Mouse (Mus musculus) kidney, postnatal 0 days (tissue): ENCODE measurements around the gene Ppp1r12c. TPM values are rescaled to one million over a fixed set of nuclear protein-coding genes. Genes with fewer than 3 reads are reported as not detected.
A peak's percentile ranks its signal among the peaks of the same experiment; 100 is the strongest.

Source experiments
- ATAC-seq: fragments of 200-750 bp; cut with Nextera tagmentation; replicated peaks from 2 replicates; pipeline ENCODE4 v1.8.0; 2017; ENCODE audit warnings: low read depth, moderate number of reproducible peaks, moderate TSS enrichment, moderate library complexity; ENCODE audit not compliant: low FRiP score
- DNase-seq: peaks from one replicate; pipeline ENCODE4 v3.0.0-alpha.2; 2016; ENCODE audit warnings: low spot score
- H3K27ac ChIP-seq: fragments of 300-500 bp; sonication (generic); 2 replicates; pipeline ENCODE4 v1.5.1; 2014; ENCODE audit warnings: mild to moderate bottlenecking
- H3K27me3 ChIP-seq: fragments of 300-500 bp; sonication (generic); 2 replicates; pipeline ENCODE4 v1.6.1; 2014; ENCODE audit warnings: low read length, mixed read lengths; ENCODE audit not compliant: insufficient read depth
- H3K36me3 ChIP-seq: fragments of 300-500 bp; sonication (generic); 2 replicates; pipeline ENCODE4 v1.6.1; 2014; ENCODE audit warnings: low read length, mixed read lengths; ENCODE audit not compliant: insufficient read depth
- H3K4me1 ChIP-seq: fragments of 300-500 bp; sonication (generic); replicated peaks from 2 replicates; pipeline ENCODE4 v1.6.1; 2014; ENCODE audit warnings: antibody characterized with exemption, low read length, mixed read lengths; ENCODE audit not compliant: insufficient read depth
- H3K4me2 ChIP-seq: fragments of 300-500 bp; sonication (generic); 2 replicates; pipeline ENCODE4 v1.6.1; 2014; ENCODE audit warnings: mild to moderate bottlenecking, low read length, moderate library complexity, mixed read lengths
- H3K4me3 ChIP-seq: fragments of 300-500 bp; sonication (generic); replicated peaks from 2 replicates; pipeline ENCODE4 v1.5.1; 2014; ENCODE audit warnings: low read depth, low read length
- H3K9ac ChIP-seq: fragments of 300-500 bp; sonication (generic); 2 replicates; pipeline ENCODE4 v1.6.1; 2014; ENCODE audit warnings: low read depth, low read length
- H3K9me3 ChIP-seq: fragments of 300-500 bp; sonication (generic); replicated peaks from 2 replicates; pipeline ENCODE4 v1.6.1; 2016; ENCODE audit warnings: low read length, inconsistent platforms, mixed read lengths
- CTCF ChIP-seq: IDR thresholded peaks from 2 replicates; pipeline ENCODE4 v1.5.1; 2016; ENCODE audit warnings: antibody characterized with exemption, low read depth, mild to moderate bottlenecking, moderate library complexity
- WGBS: fragments of 180-500 bp; shearing (Covaris S2); extraction: QIAGEN DNeasy Blood & Tissue Kit; methylation state at CpG from one replicate; pipeline ENCODE4 v1.1.7; 2014; 5-methylcytosine and 5-hydroxymethylcytosine counted together
- polyA plus RNA-seq: library from polyadenylated mRNA; unstranded; fragments of >200 nt; fragmentation: Nextera tagmentation; extraction: Ambion mirVana; gene quantifications from 2 replicates; pipeline ENCODE4 v1.2.1, GENCODE M21; 2015

The Ppp1r12c gene
- polyA plus RNA-seq, 1 experiment from 2014 or later, result 33.8 TPM

DNA sequence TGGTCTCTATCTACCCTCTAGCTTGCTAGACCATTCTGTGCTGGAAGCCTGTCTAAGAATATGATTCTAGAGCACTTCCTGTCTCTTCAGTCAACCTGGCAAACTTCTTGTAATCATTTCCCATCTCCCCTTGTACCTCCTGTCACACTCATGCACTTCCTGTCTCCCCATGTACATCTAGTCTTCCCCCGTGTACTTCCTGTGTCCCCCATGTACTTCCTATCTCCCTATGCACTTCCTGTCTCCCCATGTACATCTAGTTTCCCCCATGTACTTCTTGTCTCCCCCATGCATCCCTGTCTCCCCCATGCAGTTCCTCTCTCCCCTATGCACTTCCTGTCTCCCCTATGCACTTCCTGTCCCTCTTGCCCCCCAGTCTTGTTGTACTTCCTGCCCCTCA lies 17.0 kb upstream of the Ppp1r12c start:
- H3K4me1 ChIP-seq, result peaks cover 17% of the 10 kb centered on the region; the same call in 1 of the 2 replicates
- no peak overlapping the region for H3K4me3 ChIP-seq
- H3K27me3 ChIP-seq, result no peaks in the 10 kb centered on the region
- TF ChIP-seq CTCF, result no peak
- H3K9ac ChIP-seq, result no peak overlapping the region
- no peak overlapping the region for H3K27ac ChIP-seq
- H3K9me3 ChIP-seq, result no peaks in the 10 kb centered on the region
- no peak for ATAC-seq
- 79% methylated on average over 1 of the region's 1 CpGs for WGBS
- no peak overlapping the region for H3K4me2 ChIP-seq
- no peaks in the 10 kb centered on the region for H3K36me3 ChIP-seq
- no peak for DNase-seq

DNA sequence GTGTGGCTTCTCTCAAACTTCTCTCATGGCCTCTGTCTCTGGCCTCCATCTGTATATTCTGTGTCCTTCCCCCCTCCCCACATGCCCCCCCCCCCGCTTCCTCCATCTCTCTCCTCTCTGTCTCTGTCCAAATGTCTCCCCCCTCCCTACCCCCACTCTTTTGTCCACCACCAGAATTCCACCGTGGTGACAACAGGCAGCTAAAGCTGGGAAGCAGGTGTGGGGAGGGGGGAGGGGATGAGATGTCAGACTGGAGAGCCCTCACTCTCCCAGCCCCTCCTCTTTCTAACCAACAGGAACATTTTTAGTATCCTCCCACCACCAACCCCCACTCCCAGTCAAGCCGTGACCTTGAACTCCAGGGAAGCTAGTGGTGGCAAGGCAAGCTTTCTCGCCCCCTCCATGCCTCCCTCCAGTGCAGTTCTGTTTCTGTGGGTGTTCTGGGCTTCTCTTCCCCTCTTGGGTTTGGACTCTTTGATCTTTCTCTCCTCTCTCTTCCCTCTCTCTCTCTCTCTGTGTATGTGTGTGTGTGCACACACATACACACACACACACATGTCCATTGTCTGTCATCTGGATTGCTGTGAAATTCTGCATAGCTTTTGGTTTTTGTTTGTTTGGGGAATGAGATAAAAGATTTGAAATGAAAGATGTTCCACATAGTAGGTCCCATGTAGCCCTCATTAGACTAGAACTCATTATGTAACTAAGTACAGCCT lies 15.0 kb upstream of the Ppp1r12c start, which contains the start of gene Tnnt1:
Gene Tnnt1, minus strand, starts transcription at position 51 of the 719 bp plus-strand sequence.
- DNase-seq (no peak), ATAC-seq (no peak; the same call in 1 of the 2 replicates)
- Histone ChIP-seq H3K4me3 (no peak within 1 kb of the TSS), H3K9ac (no peak within 1 kb of the TSS), H3K4me1 (peaks cover 17% of the 10 kb centered on the region; the same call in 1 of the 2 replicates), H3K9me3 (no peaks in the 10 kb centered on the region), H3K27me3 (no peaks in the 10 kb centered on the region), H3K36me3 (no peaks in the 10 kb centered on the region), H3K4me2 (no peak within 1 kb of the TSS), H3K27ac (no peak within 1 kb of the TSS)
- 18% methylated on average over 4 of the region's 4 CpGs for WGBS
- TF ChIP-seq CTCF, result no peak

DNA sequence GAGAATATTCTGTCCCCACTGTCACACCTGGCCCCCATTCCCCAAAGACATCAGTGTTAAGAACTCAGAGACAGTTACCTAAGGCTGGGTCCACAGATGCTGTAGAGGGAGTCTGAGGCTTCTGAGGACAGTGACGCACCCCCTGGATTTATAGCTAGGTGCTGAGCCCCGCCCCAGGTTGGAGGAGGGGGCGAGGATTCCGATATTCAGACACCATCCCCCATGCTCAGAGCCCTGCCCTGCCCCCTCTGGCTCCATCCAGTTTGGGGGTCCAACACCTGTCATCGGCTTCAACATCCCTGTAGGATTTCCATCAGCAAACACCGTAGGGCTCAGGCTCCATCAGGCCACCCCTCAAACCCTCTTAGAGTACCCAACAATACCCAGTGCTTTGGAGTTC lies 14.4 kb upstream of the Ppp1r12c start:
- DNase-seq, result no peak
- Histone ChIP-seq H3K9ac (no peak overlapping the region), H3K27me3 (no peaks in the 10 kb centered on the region), H3K4me1 (peaks cover 14% of the 10 kb centered on the region; the same call in 1 of the 2 replicates), H3K4me3 (no peak overlapping the region), H3K36me3 (no peaks in the 10 kb centered on the region), H3K27ac (no peak overlapping the region), H3K4me2 (no peak overlapping the region), H3K9me3 (no peaks in the 10 kb centered on the region)
- 46% methylated on average over 6 of the region's 6 CpGs for WGBS
- no peak for ATAC-seq
- no peak for TF ChIP-seq CTCF

DNA sequence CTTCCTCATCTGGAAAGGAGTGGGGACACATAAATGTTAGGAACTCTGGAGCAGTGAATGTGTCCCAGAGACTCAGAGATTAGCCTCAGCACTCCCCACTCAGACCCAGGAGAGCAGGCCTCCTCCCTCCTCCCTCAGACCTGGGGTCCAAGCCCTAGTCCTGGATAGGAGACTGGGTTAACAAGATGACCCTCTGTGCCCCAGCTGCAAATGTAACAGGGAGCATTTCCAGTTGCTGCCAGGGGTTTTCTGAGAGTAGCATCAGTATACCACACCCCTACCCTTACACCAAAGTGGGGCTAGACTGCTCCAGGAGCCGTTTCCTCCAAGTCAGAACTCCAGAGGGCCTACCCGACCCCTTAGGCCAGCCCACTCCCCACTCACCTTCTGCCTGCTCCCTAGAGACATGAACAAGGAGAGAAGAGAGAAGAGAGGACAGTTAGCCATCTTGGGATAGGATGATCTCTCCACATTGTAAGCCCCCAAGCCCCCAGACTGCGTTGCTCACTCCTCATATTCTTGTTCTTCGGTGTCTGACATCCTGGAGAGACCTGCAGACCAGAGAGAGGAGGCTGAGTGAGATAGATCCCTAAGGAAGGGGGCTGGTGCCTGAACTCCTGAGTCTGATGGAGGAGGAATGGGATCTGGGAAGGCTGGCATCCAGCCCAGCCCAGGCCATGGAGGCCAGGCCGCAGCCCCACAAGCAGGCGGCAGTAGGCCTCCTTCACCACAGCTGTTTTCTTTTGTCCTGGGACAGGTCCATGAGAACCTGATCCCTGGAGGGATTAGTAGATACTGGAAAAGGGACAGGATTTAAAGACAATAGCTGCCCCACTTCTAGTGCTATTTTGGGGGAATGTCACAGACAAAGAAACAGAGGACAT lies 12.6 kb upstream of the Ppp1r12c start:
- DNase-seq, result peak; percentile 60
- Histone ChIP-seq H3K4me3 (no peak overlapping the region), H3K27me3 (no peaks in the 10 kb centered on the region), H3K9me3 (no peaks in the 10 kb centered on the region), H3K9ac (no peak overlapping the region), H3K4me2 (no peak overlapping the region), H3K4me1 (0 out of 2 replicates have a peak, but pooled peaks cover 10% of the 10 kb centered on the region), H3K36me3 (no peaks in the 10 kb centered on the region), H3K27ac (peak overlapping the region; percentile 60; the same call in 1 of the 2 replicates)
- no peak for ATAC-seq
- WGBS, result 53% methylated on average over 6 of the region's 6 CpGs
- TF ChIP-seq CTCF, result no peak

DNA sequence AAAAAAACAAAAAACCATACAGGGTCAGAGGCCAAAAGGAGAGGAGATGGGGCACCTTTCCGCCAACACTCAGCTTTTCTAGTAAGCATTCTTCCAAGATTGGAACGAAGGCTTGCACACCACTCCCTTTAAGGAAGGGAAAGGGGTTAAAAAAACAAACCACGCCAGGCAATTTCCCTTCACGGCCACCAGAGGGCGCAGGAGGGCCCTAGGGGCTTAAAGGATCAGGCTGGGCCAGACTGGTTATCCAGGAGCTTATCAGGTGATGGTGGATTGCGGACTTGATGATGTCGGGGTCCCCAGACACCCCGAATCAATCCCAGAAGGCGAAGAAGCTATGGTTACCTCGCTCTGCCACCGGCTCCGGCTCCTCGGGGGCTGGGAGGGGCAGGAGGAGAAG lies 11.8 kb upstream of the Ppp1r12c start:
- Histone ChIP-seq H3K27ac (no peak overlapping the region), H3K27me3 (no peaks in the 10 kb centered on the region), H3K36me3 (no peaks in the 10 kb centered on the region), H3K4me1 (0 out of 2 replicates have a peak, but pooled peaks cover 10% of the 10 kb centered on the region), H3K9ac (no peak overlapping the region), H3K9me3 (no peaks in the 10 kb centered on the region), H3K4me2 (no peak overlapping the region), H3K4me3 (no peak overlapping the region)
- DNase-seq, result peak; percentile 68
- WGBS, result 33% methylated on average over 13 of the region's 13 CpGs
- ATAC-seq, result no peak
- peak; percentile 87 for TF ChIP-seq CTCF

DNA sequence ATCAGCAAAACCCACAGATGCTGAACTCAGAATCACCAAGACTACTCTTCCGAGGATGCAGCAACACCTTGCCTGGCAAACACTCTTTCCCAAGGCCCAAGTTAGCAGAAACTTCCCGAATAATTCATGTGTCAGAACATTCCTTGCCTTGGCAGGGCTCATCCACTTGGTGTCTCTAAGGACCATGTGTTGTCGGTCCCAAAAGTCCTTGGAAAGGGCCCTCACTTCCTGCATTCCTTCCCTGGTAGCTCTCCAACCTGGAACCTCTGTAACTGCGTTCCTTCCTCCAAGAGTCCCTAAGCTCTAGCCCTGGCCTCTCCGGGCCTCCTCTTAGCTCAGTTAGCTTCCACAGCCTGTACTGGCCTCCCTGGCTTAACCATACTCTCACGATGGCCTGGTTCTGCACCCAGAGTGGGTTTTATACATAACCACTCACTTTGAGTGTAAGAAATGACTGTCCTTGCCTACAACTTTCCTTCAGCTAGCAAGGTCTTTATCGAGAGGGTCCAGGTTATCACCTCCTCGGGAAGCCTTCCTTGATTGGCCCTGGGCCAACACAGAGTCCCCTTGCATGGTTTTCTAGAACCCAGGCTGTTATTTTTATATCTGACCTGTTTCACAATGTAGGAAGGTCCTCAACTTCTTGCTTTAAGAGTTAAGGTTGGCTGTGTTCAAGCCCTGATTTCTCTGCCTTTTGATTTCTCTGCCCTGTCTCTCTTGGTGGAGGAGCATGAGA lies 10.2 kb upstream of the Ppp1r12c start:
- Histone ChIP-seq H3K4me1 (0 out of 2 replicates have a peak, but pooled peaks cover 10% of the 10 kb centered on the region), H3K4me3 (no peak overlapping the region), H3K27ac (0 out of 2 replicates have a peak overlapping the region, but pooled peaks have one; percentile 5), H3K36me3 (no peaks in the 10 kb centered on the region), H3K27me3 (no peaks in the 10 kb centered on the region), H3K4me2 (no peak overlapping the region), H3K9ac (no peak overlapping the region), H3K9me3 (no peaks in the 10 kb centered on the region)
- TF ChIP-seq CTCF, result no peak
- WGBS, result 61% methylated on average over 8 of the region's 8 CpGs
- DNase-seq (no peak), ATAC-seq (no peak)
